Mouse (Mus musculus): ENCODE measurements at regions not wholly inside any gene's neighbourhood (a gene's known extent, or its start where the extent isn't known, plus 50 kb on each side); places are given as distances from the start of the nearest gene placed in this dataset.

GRCm38 (mm10) chr8:8991026-8991425 lies 300.7 kb upstream of the Arglu1 start:
- no peak for TF ChIP-seq POLR2A (IDR thresholded peaks at IDR 0.05; ENCODE audit: borderline replicate concordance, extremely low read depth, insufficient read depth, insufficient read length, poor library complexity, severe bottlenecking)
- TF ChIP-seq CTCF (IDR thresholded peaks at IDR 0.05; ENCODE audit: borderline replicate concordance, extremely low read depth, insufficient read depth, insufficient read length) = no peak
